12 mouse cellular contexts compared by ENCODE assay signal in genomic region chr2:77973296-77973695, GRCm38 (mm10).
"Had no signal": no experiment of that assay in that cellular context is flagged by ENCODE, and none has a peak within 500 bp of the region (broad histone marks: within the 10 kb centered on the region; RNA-seq: fewer than 3 reads in every experiment).

No protein-coding gene starts in this region.

- DNase-seq: left cerebral cortex, postnatal 4 days; liver; liver, embryonic 13.5 days; liver, postnatal 0 days; lung, adult 18-20 months; lung, adult 2 months; lung, embryonic 14.5 days; lung, postnatal 10 days; lung, postnatal 14 days; lung, postnatal 36 days; lung, postnatal 4 days; midbrain, embryonic 14.5 days had no signal
